In the genomic region with DNA sequence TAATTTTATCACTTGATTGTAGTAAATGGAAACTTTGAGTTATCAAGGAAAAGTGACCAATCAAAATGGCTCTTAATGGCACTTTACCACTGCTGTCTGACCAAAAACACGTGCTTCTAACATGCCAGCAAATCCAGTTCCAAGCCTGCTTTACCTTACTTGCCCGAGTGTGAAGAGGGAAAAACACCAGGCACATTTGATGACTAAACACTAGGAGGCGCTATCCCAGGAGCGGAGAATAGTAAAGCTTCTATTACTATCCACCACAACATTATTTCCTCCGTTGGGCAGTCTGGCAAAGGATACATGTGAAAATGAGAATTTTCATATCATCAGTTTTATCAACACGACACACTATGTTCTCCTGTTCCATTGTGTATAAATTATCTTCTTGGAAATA, we compare ENCODE assay signal across 10 mouse cellular contexts.
DNase-seq lines count a peak whose midpoint lies in the region; ATAC-seq and TF ChIP-seq lines count a peak whose summit lies in the region.
"Had no signal": no experiment of that assay in that cellular context is flagged by ENCODE, and none has a peak within 500 bp of the region (broad histone marks: within the 10 kb centered on the region; RNA-seq: fewer than 3 reads in every experiment).

No protein-coding gene starts in this region.

- no peak for TF ChIP-seq POLR2A in cortical plate, adult 2 months (IDR thresholded peaks at IDR 0.05; ENCODE audit: extremely low read depth, insufficient read depth, low read length)

- peak; percentile 9 for DNase-seq in thymus, postnatal 4 days
- no peak for DNase-seq in thymus, adult 18-20 months
- no peak for DNase-seq in cerebellum, adult 9-10 months

- H3K9me3 ChIP-seq in intestine, postnatal 0 days (ENCODE audit: control insufficient read depth), result no peaks in the 10 kb centered on the region
- no peaks in the 10 kb centered on the region for H3K9me3 ChIP-seq in intestine, embryonic 16.5 days (ENCODE audit: control insufficient read depth, low read length)
- H3K9me3 ChIP-seq: heart, embryonic 15.5 days; midbrain, embryonic 12.5 days had no signal

- no peak overlapping the region for H3K4me2 ChIP-seq in intestine, postnatal 0 days (replicated peaks; ENCODE audit: low read depth)
- no peak overlapping the region for H3K4me2 ChIP-seq in intestine, embryonic 16.5 days (ENCODE audit: low read depth, low read length)
- H3K4me2 ChIP-seq: heart, embryonic 15.5 days; midbrain, embryonic 12.5 days had no signal

- 46% methylated on average over 6 of the region's 6 CpGs for WGBS in intestine, postnatal 0 days
- WGBS in intestine, embryonic 16.5 days, result 44% methylated on average over 6 of the region's 6 CpGs

- H3K4me3 ChIP-seq in intestine, postnatal 0 days (ENCODE audit: low read depth, low read length), result no peak overlapping the region
- no peak overlapping the region for H3K4me3 ChIP-seq in intestine, embryonic 16.5 days (ENCODE audit: low read length)
- H3K4me3 ChIP-seq in cortical plate, adult 2 months (ENCODE audit: insufficient read depth, low read length), result no peak overlapping the region
- H3K4me3 ChIP-seq: heart, embryonic 15.5 days; midbrain, embryonic 12.5 days had no signal

- no peaks in the 10 kb centered on the region for H3K36me3 ChIP-seq in intestine, postnatal 0 days (ENCODE audit: control insufficient read depth, insufficient read depth)
- no peaks in the 10 kb centered on the region for H3K36me3 ChIP-seq in intestine, embryonic 16.5 days (ENCODE audit: control insufficient read depth, insufficient read depth, low read length)
- H3K36me3 ChIP-seq: heart, embryonic 15.5 days; midbrain, embryonic 12.5 days had no signal

- no peaks in the 10 kb centered on the region for H3K27me3 ChIP-seq in intestine, postnatal 0 days (replicated peaks; ENCODE audit: control insufficient read depth, insufficient read depth, low read length)
- H3K27me3 ChIP-seq in intestine, embryonic 16.5 days (replicated peaks; ENCODE audit: control insufficient read depth, insufficient read depth, low read length), result no peaks in the 10 kb centered on the region
- H3K27me3 ChIP-seq: heart, embryonic 15.5 days; midbrain, embryonic 12.5 days had no signal

- no peaks in the 10 kb centered on the region for H3K4me1 ChIP-seq in intestine, postnatal 0 days (replicated peaks; ENCODE audit: control insufficient read depth, insufficient read depth, low read length)
- no peaks in the 10 kb centered on the region for H3K4me1 ChIP-seq in intestine, embryonic 16.5 days (ENCODE audit: control insufficient read depth, insufficient read depth, low read length)
- no peaks in the 10 kb centered on the region for H3K4me1 ChIP-seq in cortical plate, adult 2 months (ENCODE audit: control insufficient read depth, insufficient read depth, low read length)
- H3K4me1 ChIP-seq: midbrain, embryonic 12.5 days had no signal

- peak; percentile 65 for TF ChIP-seq CTCF in intestine, postnatal 0 days (IDR thresholded peaks at IDR 0.05; ENCODE audit: low read depth)
- TF ChIP-seq CTCF in cortical plate, adult 2 months (IDR thresholded peaks at IDR 0.05; ENCODE audit: extremely low read depth, insufficient read depth, low read length), result peak; percentile 20; the same call in 1 of the 2 replicates

- no peak overlapping the region for H3K27ac ChIP-seq in intestine, postnatal 0 days (ENCODE audit: low read depth, low read length)
- H3K27ac ChIP-seq in intestine, embryonic 16.5 days (ENCODE audit: low read length), result no peak overlapping the region
- no peak overlapping the region for H3K27ac ChIP-seq in cortical plate, adult 2 months (ENCODE audit: insufficient read depth, low read length)
- H3K27ac ChIP-seq: heart, embryonic 15.5 days; midbrain, embryonic 12.5 days had no signal

- H3K9ac ChIP-seq in intestine, postnatal 0 days (ENCODE audit: low read depth, low read length), result no peak overlapping the region
- no peak overlapping the region for H3K9ac ChIP-seq in intestine, embryonic 16.5 days (ENCODE audit: low read depth, low read length)
- H3K9ac ChIP-seq: heart, embryonic 15.5 days; midbrain, embryonic 12.5 days had no signal

- ATAC-seq in intestine, postnatal 0 days, result no peak
- ATAC-seq in intestine, embryonic 16.5 days, result no peak
- no peak for ATAC-seq in frontal cortex, adult (ENCODE audit: low TSS enrichment)
- ATAC-seq: activated CD4-positive, CD25-positive, alpha-beta regulatory T cell, adult 4 months had no signal
